Mouse (Mus musculus) 3T3-L1 (cell line): Measurements from ENCODE around the gene Muc4.
A peak's percentile ranks its signal among the peaks of the same experiment; 100 is the strongest.

Experiments used
- DNase-seq: peaks from one replicate; pipeline ENCODE4 v3.0.0-alpha.2; 2015; ENCODE audit warnings: low read depth, low spot score

The Muc4 gene

GRCm38 (mm10) chr16:32735586-32735985 is at the start of gene Muc4:
TSS of gene Muc4 (plus strand) at chr16:32735886.
- no peak for DNase-seq

- no peak for DNase-seq
Observed at GRCm38 (mm10) chr16:32685998-32686397, 49.7 kb upstream of the Muc4 start.

- peak; percentile 50 for DNase-seq
Observed at GRCm38 (mm10) chr16:32687221-32687620, 48.5 kb upstream of the Muc4 start.

- peak; percentile 50 for DNase-seq
Observed at GRCm38 (mm10) chr16:32688770-32689169, 46.9 kb upstream of the Muc4 start.

GRCm38 (mm10) chr16:32689501-32689900 is 46.2 kb upstream of the Muc4 start:
- DNase-seq = peak; percentile 88

GRCm38 (mm10) chr16:32696841-32697464 is 38.7 kb upstream of the Muc4 start:
- peak; percentile 72 for DNase-seq

- peak; percentile 31 for DNase-seq
Observed at GRCm38 (mm10) chr16:32697665-32698446, 37.8 kb upstream of the Muc4 start.

- DNase-seq = no peak
Observed at GRCm38 (mm10) chr16:32698550-32698949, 37.1 kb upstream of the Muc4 start.

GRCm38 (mm10) chr16:32703312-32703912 is 32.3 kb upstream of the Muc4 start:
- peak; percentile 30 for DNase-seq

GRCm38 (mm10) chr16:32705606-32706005 is 30.1 kb upstream of the Muc4 start:
- no peak for DNase-seq

GRCm38 (mm10) chr16:32707111-32707823 is 28.4 kb upstream of the Muc4 start:
- no peak for DNase-seq

GRCm38 (mm10) chr16:32707824-32708456 is 27.7 kb upstream of the Muc4 start:
- no peak for DNase-seq

GRCm38 (mm10) chr16:32708457-32709033 is 27.1 kb upstream of the Muc4 start:
- DNase-seq = no peak

- DNase-seq = no peak
Observed at GRCm38 (mm10) chr16:32709116-32709515, 26.6 kb upstream of the Muc4 start.

GRCm38 (mm10) chr16:32710426-32711070 is 25.1 kb upstream of the Muc4 start:
- DNase-seq = no peak

GRCm38 (mm10) chr16:32712202-32712601 is 23.5 kb upstream of the Muc4 start:
- DNase-seq = no peak

GRCm38 (mm10) chr16:32713556-32713955 is 22.1 kb upstream of the Muc4 start:
- peak; percentile 13 for DNase-seq

- no peak for DNase-seq
Observed at GRCm38 (mm10) chr16:32715364-32715763, 20.3 kb upstream of the Muc4 start.

- DNase-seq = no peak
Observed at GRCm38 (mm10) chr16:32723163-32723562, 12.5 kb upstream of the Muc4 start.

GRCm38 (mm10) chr16:32723767-32724166 is 11.9 kb upstream of the Muc4 start:
- DNase-seq = no peak

GRCm38 (mm10) chr16:32724259-32724658 is 11.4 kb upstream of the Muc4 start:
- peak; percentile 62 for DNase-seq
